Mouse (Mus musculus) hindbrain, embryonic 12.5 days (tissue): ENCODE results near the gene Cnot6. TPM values are rescaled to one million over a fixed set of nuclear protein-coding genes. Genes with fewer than 3 reads are reported as not detected.

ENCODE experiments used
- ATAC-seq: fragments of 200-750 bp; cut with Nextera tagmentation; 2 replicates; pipeline ENCODE4 v1.8.0; 2017; ENCODE audit warnings: moderate TSS enrichment; ENCODE audit not compliant: low FRiP score
- H3K27ac ChIP-seq: fragments of 300-500 bp; sonication (generic); 2 replicates; pipeline ENCODE4 v1.5.1; 2016; ENCODE audit warnings: mild to moderate bottlenecking
- H3K27me3 ChIP-seq: fragments of 300-500 bp; sonication (generic); 2 replicates; pipeline ENCODE4 v1.6.1; 2016; ENCODE audit warnings: mild to moderate bottlenecking
- H3K36me3 ChIP-seq: fragments of 300-500 bp; sonication (generic); 2 replicates; pipeline ENCODE4 v1.6.1; 2016; ENCODE audit warnings: mild to moderate bottlenecking
- H3K4me1 ChIP-seq: fragments of 300-500 bp; sonication (generic); 2 replicates; pipeline ENCODE4 v1.6.1; 2016
- H3K4me2 ChIP-seq: fragments of 300-500 bp; sonication (generic); replicated peaks from 2 replicates; pipeline ENCODE4 v1.6.1; 2016; ENCODE audit warnings: mild to moderate bottlenecking
- H3K4me3 ChIP-seq: fragments of 300-500 bp; sonication (generic); 2 replicates; pipeline ENCODE4 v1.5.1; 2016; ENCODE audit warnings: mild to moderate bottlenecking
- H3K9ac ChIP-seq: fragments of 300-500 bp; sonication (generic); 2 replicates; pipeline ENCODE4 v1.6.1; 2016; ENCODE audit warnings: mild to moderate bottlenecking, moderate library complexity
- H3K9me3 ChIP-seq: fragments of 300-500 bp; sonication (generic); replicated peaks from 2 replicates; pipeline ENCODE4 v1.6.1; 2016; ENCODE audit warnings: mild to moderate bottlenecking
- WGBS: fragments of 180-500 bp; shearing (Covaris S2); methylation state at CpG from one replicate; pipeline ENCODE4 v1.1.7; 2016; 5-methylcytosine and 5-hydroxymethylcytosine counted together
- polyA plus RNA-seq: library from polyadenylated mRNA; unstranded; fragments of >200 nt; fragmentation: Nextera tagmentation; extraction: Ambion mirVana; gene quantifications from 2 replicates; pipeline ENCODE4 v1.2.1, GENCODE M21; 2016

Gene Cnot6
- polyA plus RNA-seq, 1 experiment from 2014 or later: 92.2 TPM

DNA sequence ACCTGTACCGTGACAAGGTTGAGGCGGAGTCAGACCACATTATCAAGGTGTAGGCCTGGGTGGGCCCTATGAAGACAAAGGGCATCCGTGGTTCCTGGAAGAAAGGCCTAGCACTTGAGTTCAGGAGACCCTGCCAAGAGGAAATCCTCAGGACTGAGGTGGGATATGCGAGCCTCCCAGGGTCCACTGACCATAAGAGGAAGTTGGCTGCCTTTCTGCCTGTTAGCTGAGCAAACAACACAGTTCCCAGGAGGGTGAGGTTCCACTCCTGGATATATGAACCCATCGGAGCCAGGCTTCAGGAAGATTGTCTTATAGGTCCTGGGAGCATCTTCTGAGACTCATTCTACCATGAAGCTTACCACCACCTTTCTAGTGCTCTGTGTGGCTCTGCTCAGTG is 49.2 kb downstream of the Cnot6 start, which contains the start of gene Scgb3a1:
Gene Scgb3a1 (plus strand): TSS at position 301 of the 400 bp plus-strand sequence.
- no peak for ATAC-seq
- 82% methylated on average over 5 of the region's 5 CpGs for WGBS
- no peaks in the 10 kb centered on the region for H3K4me1 ChIP-seq
- peaks cover 1% of the 10 kb centered on the region for H3K36me3 ChIP-seq
- no peaks in the 10 kb centered on the region for H3K9me3 ChIP-seq
- no peak within 1 kb of the TSS for H3K4me3 ChIP-seq
- no peak within 1 kb of the TSS for H3K9ac ChIP-seq
- no peak within 1 kb of the TSS for H3K4me2 ChIP-seq
- H3K27me3 ChIP-seq: no peaks in the 10 kb centered on the region
- no peak within 1 kb of the TSS for H3K27ac ChIP-seq

- 59% methylated on average over 15 of the region's 15 CpGs for WGBS
- Histone ChIP-seq H3K4me2 (no peak overlapping the region), H3K27me3 (no peaks in the 10 kb centered on the region)
Observed at GRCm38 (mm10) chr11:49662292-49662780, 50.2 kb downstream of the Cnot6 start.

GRCm38 (mm10) chr11:49659470-49659799 is 53.1 kb downstream of the Cnot6 start:
- Histone ChIP-seq H3K9me3 (no peaks in the 10 kb centered on the region), H3K4me1 (no peaks in the 10 kb centered on the region), H3K4me2 (no peak overlapping the region), H3K27ac (no peak overlapping the region), H3K4me3 (no peak overlapping the region), H3K27me3 (no peaks in the 10 kb centered on the region), H3K9ac (no peak overlapping the region), H3K36me3 (no peaks in the 10 kb centered on the region)
- 75% methylated on average over 7 of the region's 7 CpGs for WGBS
- ATAC-seq: no peak

More at GRCm38 (mm10) chr11:49662292-49662780, 50.2 kb downstream of the Cnot6 start:
- H3K9me3 ChIP-seq: no peaks in the 10 kb centered on the region
- no peak for ATAC-seq
- H3K9ac ChIP-seq: no peak overlapping the region
- H3K4me1 ChIP-seq: no peaks in the 10 kb centered on the region
- H3K27ac ChIP-seq: no peak overlapping the region
- no peaks in the 10 kb centered on the region for H3K36me3 ChIP-seq
- H3K4me3 ChIP-seq: no peak overlapping the region

DNA sequence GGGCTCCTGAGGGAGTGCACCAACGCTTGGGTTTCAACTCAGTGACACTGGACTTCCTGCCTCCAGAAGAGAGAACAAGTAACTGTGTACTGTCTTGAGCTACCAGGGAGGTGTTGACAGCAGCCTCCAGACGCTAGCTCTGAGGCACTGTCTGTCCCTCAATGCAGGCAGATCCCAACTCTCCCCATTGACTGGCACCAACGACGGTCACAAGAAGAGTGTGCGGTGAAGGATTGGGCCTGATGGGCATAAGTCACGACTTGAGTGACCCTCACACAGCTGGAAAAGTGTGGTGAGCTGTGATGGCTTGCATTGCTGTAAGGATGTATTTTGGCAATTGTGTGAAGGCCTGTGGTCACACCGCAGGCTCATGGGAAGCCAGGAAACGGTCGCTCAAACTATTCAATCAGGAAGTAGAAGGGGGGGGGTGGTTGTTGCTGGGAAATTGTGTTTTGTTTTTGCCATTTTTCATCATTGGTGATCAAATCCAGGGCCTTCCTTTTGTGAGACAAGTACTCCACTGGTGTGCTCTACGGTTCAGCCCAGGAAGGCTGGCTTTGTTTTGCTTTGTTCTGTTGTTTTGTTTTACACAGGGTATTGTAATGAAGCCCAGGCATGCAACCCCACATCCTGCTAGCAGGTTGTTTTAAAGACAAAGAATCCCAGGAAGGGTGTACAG is 53.6 kb downstream of the Cnot6 start:
- Histone ChIP-seq H3K9ac (no peak overlapping the region), H3K27me3 (no peaks in the 10 kb centered on the region), H3K9me3 (no peaks in the 10 kb centered on the region), H3K36me3 (no peaks in the 10 kb centered on the region), H3K4me3 (no peak overlapping the region), H3K4me1 (no peaks in the 10 kb centered on the region), H3K27ac (no peak overlapping the region), H3K4me2 (no peak overlapping the region)
- no peak for ATAC-seq
- 57% methylated on average over 10 of the region's 10 CpGs for WGBS

GRCm38 (mm10) chr11:49658065-49658464 is 54.5 kb downstream of the Cnot6 start:
- H3K4me2 ChIP-seq: no peak overlapping the region
- H3K4me1 ChIP-seq: peaks cover 1% of the 10 kb centered on the region; the same call in 1 of the 2 replicates
- no peaks in the 10 kb centered on the region for H3K27me3 ChIP-seq
- no peaks in the 10 kb centered on the region for H3K36me3 ChIP-seq
- no peak for ATAC-seq
- no peaks in the 10 kb centered on the region for H3K9me3 ChIP-seq
- WGBS: 86% methylated on average over 4 of the region's 4 CpGs
- H3K4me3 ChIP-seq: no peak overlapping the region
- no peak overlapping the region for H3K27ac ChIP-seq
- no peak overlapping the region for H3K9ac ChIP-seq

GRCm38 (mm10) chr11:49655501-49655900 is 57.0 kb downstream of the Cnot6 start:
- H3K4me2 ChIP-seq: no peak overlapping the region
- H3K9me3 ChIP-seq: no peaks in the 10 kb centered on the region
- H3K27me3 ChIP-seq: no peaks in the 10 kb centered on the region
- H3K4me3 ChIP-seq: no peak overlapping the region
- ATAC-seq: no peak
- H3K27ac ChIP-seq: no peak overlapping the region
- H3K36me3 ChIP-seq: no peaks in the 10 kb centered on the region
- H3K4me1 ChIP-seq: peaks cover 5% of the 10 kb centered on the region; the same call in 1 of the 2 replicates
- H3K9ac ChIP-seq: no peak overlapping the region

GRCm38 (mm10) chr11:49654651-49655050 is 57.9 kb downstream of the Cnot6 start:
- Histone ChIP-seq H3K9ac (no peak overlapping the region), H3K27me3 (no peaks in the 10 kb centered on the region), H3K4me3 (no peak overlapping the region), H3K9me3 (no peaks in the 10 kb centered on the region), H3K4me1 (peaks cover 5% of the 10 kb centered on the region; the same call in 1 of the 2 replicates), H3K27ac (no peak overlapping the region), H3K4me2 (no peak overlapping the region), H3K36me3 (no peaks in the 10 kb centered on the region)
- ATAC-seq: no peak
- WGBS: 91% methylated on average over 5 of the region's 5 CpGs

DNA sequence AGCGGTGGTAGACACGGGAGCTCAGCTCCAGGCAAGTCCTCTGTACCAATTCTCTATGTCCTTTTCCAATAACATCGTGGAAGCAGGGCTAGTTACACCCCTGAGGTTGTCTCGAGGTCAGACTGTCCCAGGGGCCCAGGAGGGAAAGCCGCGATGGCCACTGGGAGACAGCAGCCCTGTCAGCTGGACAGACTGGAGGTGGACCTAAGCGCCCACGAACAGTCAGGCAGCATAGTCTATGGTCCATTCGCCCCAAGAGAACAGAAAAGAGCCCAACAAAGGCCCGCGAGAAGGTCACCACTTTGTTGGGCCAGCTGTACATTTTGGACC is 59.5 kb downstream of the Cnot6 start:
- H3K9me3 ChIP-seq: no peaks in the 10 kb centered on the region
- no peaks in the 10 kb centered on the region for H3K36me3 ChIP-seq
- 0 out of 2 replicates have a peak overlapping the region, but pooled peaks have one; percentile 2 for H3K4me2 ChIP-seq
- peaks cover 5% of the 10 kb centered on the region; the same call in 1 of the 2 replicates for H3K4me1 ChIP-seq
- no peaks in the 10 kb centered on the region for H3K27me3 ChIP-seq
- H3K9ac ChIP-seq: no peak overlapping the region
- H3K27ac ChIP-seq: no peak overlapping the region
- peak; percentile 46; the same call in 1 of the 2 replicates for ATAC-seq
- 39% methylated on average over 11 of the region's 11 CpGs for whole genome bisulfite sequencing
- H3K4me3 ChIP-seq: no peak overlapping the region

DNA sequence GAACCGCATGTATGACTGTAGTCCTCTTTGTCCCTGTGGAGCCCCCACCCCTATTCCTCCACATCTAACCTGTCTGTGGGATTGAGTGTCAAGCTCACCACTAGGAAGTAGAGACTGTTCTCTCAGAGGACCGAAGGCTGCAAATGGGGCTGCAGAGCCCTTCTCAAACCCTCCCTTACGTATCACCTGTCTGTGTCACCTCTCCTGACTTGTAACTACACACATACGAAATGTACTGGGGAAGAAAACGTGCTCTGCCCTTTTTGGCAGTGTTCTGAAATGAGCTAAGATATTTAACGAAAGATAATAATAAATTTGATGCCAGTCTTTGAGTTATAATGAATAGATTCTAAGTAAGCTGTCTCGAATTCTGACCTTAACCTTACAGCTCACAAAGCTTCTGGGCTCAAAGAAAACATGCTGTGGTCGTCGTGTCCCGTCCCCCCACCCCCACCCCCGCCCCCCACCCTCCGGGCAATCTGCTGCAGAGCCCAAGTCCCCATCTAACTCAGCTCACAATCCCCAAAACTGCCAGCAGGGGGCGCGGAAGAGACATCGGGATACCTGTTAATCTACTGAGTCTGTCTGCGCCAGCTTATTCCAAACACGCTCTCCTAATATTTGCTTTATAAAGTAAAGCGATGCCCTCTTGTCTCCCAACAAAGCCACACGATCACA is 60.0 kb downstream of the Cnot6 start:
- Histone ChIP-seq H3K27ac (no peak overlapping the region), H3K4me3 (no peak overlapping the region), H3K9ac (no peak overlapping the region)

DNA sequence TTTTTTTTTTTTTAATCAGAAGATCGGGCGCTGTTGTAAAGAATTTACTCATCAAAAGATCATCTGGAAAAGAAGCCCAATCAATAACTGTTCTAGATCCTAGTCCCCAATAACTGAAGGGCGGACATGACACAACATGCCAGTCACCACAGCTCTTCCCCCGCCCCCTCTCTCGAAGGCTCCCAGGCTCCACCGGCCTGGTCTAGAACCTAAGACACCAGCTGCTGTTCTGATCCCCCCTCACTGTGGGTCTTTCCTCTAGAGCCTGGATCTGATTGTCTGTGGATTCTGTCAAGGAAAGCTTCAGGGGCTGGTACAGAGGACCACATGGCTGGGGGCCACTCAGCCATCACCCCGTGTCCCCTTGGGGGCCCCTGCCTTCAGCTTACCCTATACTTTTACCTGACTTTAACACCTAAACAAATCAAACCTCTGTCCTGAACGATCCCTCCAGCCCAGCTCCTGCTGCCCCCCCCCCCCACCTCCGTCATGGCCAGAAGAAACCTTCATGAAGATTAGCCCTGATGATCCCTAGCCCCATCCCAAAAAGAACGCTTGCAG is 60.7 kb downstream of the Cnot6 start:
- Histone ChIP-seq H3K4me1 (peaks cover 5% of the 10 kb centered on the region; the same call in 1 of the 2 replicates), H3K9ac (no peak overlapping the region), H3K4me2 (no peak overlapping the region), H3K27ac (no peak overlapping the region), H3K9me3 (no peaks in the 10 kb centered on the region), H3K36me3 (no peaks in the 10 kb centered on the region), H3K27me3 (no peaks in the 10 kb centered on the region), H3K4me3 (no peak overlapping the region)
- ATAC-seq: 0 out of 2 replicates have a peak, but pooled peaks have one; percentile 11
- WGBS: 85% methylated on average over 10 of the region's 10 CpGs

More for the DNA sequence above, 60.0 kb downstream of the Cnot6 start:
- no peaks in the 10 kb centered on the region for H3K9me3 ChIP-seq
- H3K4me1 ChIP-seq: peaks cover 5% of the 10 kb centered on the region; the same call in 1 of the 2 replicates
- no peaks in the 10 kb centered on the region for H3K36me3 ChIP-seq
- 26% methylated on average over 19 of the region's 19 CpGs for WGBS
- 0 out of 2 replicates have a peak overlapping the region, but pooled peaks have one; percentile 2 for H3K4me2 ChIP-seq
- peak; percentile 48 for ATAC-seq
- H3K27me3 ChIP-seq: no peaks in the 10 kb centered on the region

DNA sequence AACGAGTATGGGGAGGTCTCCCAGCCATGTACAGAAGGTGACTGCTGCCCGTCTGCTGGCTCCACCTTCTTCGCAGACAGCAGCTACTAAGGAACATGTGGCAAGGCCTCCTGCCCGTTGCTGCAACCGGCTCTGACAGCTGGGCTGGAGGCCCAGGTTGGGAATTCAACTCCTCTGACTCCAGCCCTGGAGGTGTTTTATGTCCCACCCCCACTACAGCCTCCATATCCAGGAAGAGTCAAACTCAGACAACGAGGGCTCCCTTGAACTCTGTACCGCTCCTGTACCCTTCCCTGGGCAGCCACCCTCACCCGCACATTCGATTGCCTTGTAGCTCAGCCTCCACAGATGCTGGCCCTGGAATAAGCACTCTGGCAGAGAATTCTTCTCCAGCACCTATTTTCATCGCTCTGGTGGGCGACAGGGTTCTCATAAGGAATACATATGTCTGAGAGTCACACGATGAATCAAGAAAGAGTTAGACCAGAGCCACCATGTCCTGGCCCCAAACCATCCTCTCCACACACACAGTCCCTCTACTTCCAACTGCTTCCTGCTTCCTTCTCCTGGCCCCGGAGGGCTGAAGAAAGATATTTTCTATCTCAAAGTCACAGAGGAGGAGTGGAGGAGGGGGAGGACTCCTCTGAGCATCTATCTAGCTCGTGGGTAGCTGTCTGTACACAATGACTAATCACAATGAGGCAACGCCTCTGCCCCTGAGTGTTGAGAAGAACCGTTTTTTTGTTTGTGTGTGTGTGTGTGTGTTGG is 61.3 kb downstream of the Cnot6 start:
- Histone ChIP-seq H3K9ac (no peak overlapping the region), H3K4me2 (no peak overlapping the region), H3K27ac (no peak overlapping the region), H3K4me1 (peaks cover 5% of the 10 kb centered on the region; the same call in 1 of the 2 replicates), H3K36me3 (no peaks in the 10 kb centered on the region), H3K4me3 (no peak overlapping the region), H3K27me3 (no peaks in the 10 kb centered on the region), H3K9me3 (no peaks in the 10 kb centered on the region)
- WGBS: 72% methylated on average over 16 of the region's 16 CpGs
- no peak for ATAC-seq
